Mouse (Mus musculus): ENCODE measurements at regions not wholly inside any gene's neighbourhood (a gene's known extent, or its start where the extent isn't known, plus 50 kb on each side); places are given as distances from the start of the nearest gene placed in this dataset.

- ATAC-seq (ENCODE audit: low TSS enrichment), result no peak
Observed at GRCm38 (mm10) chr13:48316747-48317146, 55.7 kb downstream of the Id4 start.

- ATAC-seq (ENCODE audit: low TSS enrichment), result no peak
Observed at GRCm38 (mm10) chr13:48317457-48317856, 56.4 kb downstream of the Id4 start.

GRCm38 (mm10) chr13:48319001-48319400, 58.0 kb downstream of the Id4 start:
- no peak for ATAC-seq (ENCODE audit: low TSS enrichment)

GRCm38 (mm10) chr13:48324290-48324718, 63.3 kb downstream of the Id4 start:
- ATAC-seq (ENCODE audit: low TSS enrichment), result peak; percentile 59; the same call in 1 of the 2 replicates

- no peak for ATAC-seq (ENCODE audit: low TSS enrichment)
Observed at GRCm38 (mm10) chr13:48330619-48331018, 69.6 kb downstream of the Id4 start.

- no peak for ATAC-seq (ENCODE audit: low TSS enrichment)
Observed at GRCm38 (mm10) chr13:48336135-48336534, 75.1 kb downstream of the Id4 start.

- no peak for ATAC-seq (ENCODE audit: low TSS enrichment)
Observed at GRCm38 (mm10) chr13:48336602-48337001, 75.6 kb downstream of the Id4 start.

GRCm38 (mm10) chr13:48338561-48338960, 77.5 kb downstream of the Id4 start:
- ATAC-seq (ENCODE audit: low TSS enrichment), result no peak

GRCm38 (mm10) chr13:48350124-48350523, 89.1 kb downstream of the Id4 start:
- ATAC-seq (ENCODE audit: low TSS enrichment), result no peak

- no peak for ATAC-seq (ENCODE audit: low TSS enrichment)
Observed at GRCm38 (mm10) chr13:48350955-48351354, 89.9 kb downstream of the Id4 start.

- ATAC-seq (ENCODE audit: low TSS enrichment), result no peak
Observed at GRCm38 (mm10) chr13:48357118-48357517, 96.1 kb downstream of the Id4 start.

- no peak for ATAC-seq (ENCODE audit: low TSS enrichment)
Observed at GRCm38 (mm10) chr13:48357640-48358039, 96.6 kb downstream of the Id4 start.

GRCm38 (mm10) chr13:48371060-48371459, 110.0 kb downstream of the Id4 start:
- ATAC-seq (ENCODE audit: low TSS enrichment), result no peak

GRCm38 (mm10) chr13:48376405-48376804, 115.4 kb downstream of the Id4 start:
- ATAC-seq (ENCODE audit: low TSS enrichment), result no peak

- ATAC-seq (ENCODE audit: low TSS enrichment), result no peak
Observed at GRCm38 (mm10) chr13:48383580-48384445, 122.8 kb downstream of the Id4 start.

GRCm38 (mm10) chr13:48384901-48385300, 123.9 kb downstream of the Id4 start:
- no peak for ATAC-seq (ENCODE audit: low TSS enrichment)

- no peak for ATAC-seq (ENCODE audit: low TSS enrichment)
Observed at GRCm38 (mm10) chr13:48391126-48391525, 122.1 kb downstream of the Zfp169 start.

GRCm38 (mm10) chr13:48397761-48398160, 115.5 kb downstream of the Zfp169 start:
- ATAC-seq (ENCODE audit: low TSS enrichment), result no peak

GRCm38 (mm10) chr13:48398617-48399016, 114.6 kb downstream of the Zfp169 start:
- no peak for ATAC-seq (ENCODE audit: low TSS enrichment)

- ATAC-seq (ENCODE audit: low TSS enrichment), result no peak
Observed at GRCm38 (mm10) chr13:48402316-48402715, 110.9 kb downstream of the Zfp169 start.

- ATAC-seq (ENCODE audit: low TSS enrichment), result no peak
Observed at GRCm38 (mm10) chr13:48422438-48423329, 90.6 kb downstream of the Zfp169 start.

- no peak for ATAC-seq (ENCODE audit: low TSS enrichment)
Observed at GRCm38 (mm10) chr13:48426816-48427215, 86.4 kb downstream of the Zfp169 start.

All from frontal cortex, adult (tissue).